Mouse (Mus musculus) forebrain, embryonic 14.5 days (tissue): Measurements from ENCODE around the gene Fkbp1b. TPM values are rescaled to one million over a fixed set of nuclear protein-coding genes. Genes with fewer than 3 reads are reported as not detected.
"Not testable (repeated sequence)": the region's sequence is repeated elsewhere in the genome, so short reads cannot be mapped to it uniquely, and the experiment has no call there.

Experiments used
- ATAC-seq: fragments of 200-750 bp; cut with Nextera tagmentation; 2 replicates; pipeline ENCODE4 v1.8.0; 2017; ENCODE audit warnings: mild to moderate bottlenecking, moderate library complexity
- DNase-seq: peaks from one replicate; pipeline ENCODE4 v3.0.0-alpha.2; 2015; ENCODE audit warnings: low spot score
- H3K27ac ChIP-seq: fragments of 300-500 bp; sonication (generic); 2 replicates; pipeline ENCODE4 v1.5.1; 2014; ENCODE audit warnings: low read depth, mild to moderate bottlenecking, control low read depth, low read length, moderate library complexity
- H3K27me3 ChIP-seq: fragments of 300-500 bp; sonication (generic); replicated peaks from 2 replicates; pipeline ENCODE4 v1.6.1; 2014; ENCODE audit warnings: low read length, control low read depth, mixed read lengths; ENCODE audit not compliant: control insufficient read depth, insufficient read depth
- H3K36me3 ChIP-seq: fragments of 300-500 bp; sonication (generic); 2 replicates; pipeline ENCODE4 v1.6.1; 2014; ENCODE audit warnings: low read length, control low read depth; ENCODE audit not compliant: control insufficient read depth, insufficient read depth
- H3K4me1 ChIP-seq: fragments of 300-500 bp; sonication (generic); 2 replicates; pipeline ENCODE4 v1.6.1; 2014; ENCODE audit warnings: antibody characterized with exemption, low read length, control low read depth; ENCODE audit not compliant: control insufficient read depth, insufficient read depth
- H3K4me2 ChIP-seq: fragments of 300-500 bp; sonication (generic); 2 replicates; pipeline ENCODE4 v1.6.1; 2014; ENCODE audit warnings: mild to moderate bottlenecking, control low read depth, low read length
- H3K4me3 ChIP-seq: fragments of 300-500 bp; sonication (generic); 2 replicates; pipeline ENCODE4 v1.5.1; 2014; ENCODE audit warnings: low read depth, low read length, control low read depth
- H3K9ac ChIP-seq: fragments of 300-500 bp; sonication (generic); 2 replicates; pipeline ENCODE4 v1.6.1; 2014; ENCODE audit warnings: mild to moderate bottlenecking, low read length, control low read depth, moderate library complexity
- H3K9me3 ChIP-seq: fragments of 300-500 bp; sonication (generic); replicated peaks from 2 replicates; pipeline ENCODE4 v1.6.1; 2016; ENCODE audit warnings: low read length, control low read depth, mixed read lengths; ENCODE audit not compliant: control insufficient read depth
- WGBS: fragments of 180-500 bp; shearing (Covaris S2); extraction: QIAGEN DNeasy Blood & Tissue Kit; methylation state at CpG from one replicate; pipeline ENCODE4 v1.1.7; 2014; 5-methylcytosine and 5-hydroxymethylcytosine counted together
- polyA plus RNA-seq: library from polyadenylated mRNA; unstranded; fragments of >200 nt; fragmentation: Nextera tagmentation; extraction: Ambion mirVana; gene quantifications from 2 replicates; pipeline ENCODE4 v1.2.1, GENCODE M21; 2014

Fkbp1b gene
- polyA plus RNA-seq, 1 experiment from 2014 or later, result 26.8 TPM

DNA sequence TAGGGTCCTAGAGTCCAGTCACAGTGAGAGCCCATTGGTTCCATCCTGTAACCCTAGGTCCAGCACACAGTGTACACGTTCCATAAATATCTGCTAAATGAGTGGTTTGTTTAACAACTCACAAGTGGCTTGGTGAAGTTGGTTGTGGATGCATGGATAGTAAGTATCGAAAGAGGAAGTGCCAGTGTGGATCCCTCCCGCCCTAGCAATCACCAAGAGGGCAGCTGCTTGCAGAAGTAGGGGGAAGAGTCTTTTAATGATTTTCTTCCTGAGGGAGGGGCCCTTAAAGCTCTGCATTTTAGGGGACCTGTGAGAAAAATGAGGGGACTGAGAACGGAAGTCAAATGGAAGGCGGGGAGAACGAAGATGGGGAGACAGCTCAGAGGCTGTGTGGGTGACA is 1.4 kb downstream of the Fkbp1b start:
- Histone ChIP-seq H3K4me1 (peaks cover 7% of the 10 kb centered on the region; the same call in 1 of the 2 replicates), H3K4me3 (no peak overlapping the region), H3K27ac (no peak overlapping the region), H3K9me3 (no peaks in the 10 kb centered on the region), H3K36me3 (no peaks in the 10 kb centered on the region), H3K4me2 (no peak overlapping the region; the same call in 1 of the 2 replicates), H3K27me3 (peaks cover 6% of the 10 kb centered on the region; the same call in 1 of the 2 replicates), H3K9ac (no peak overlapping the region)
- ATAC-seq (no peak), DNase-seq (no peak)
- 55% methylated on average over 6 of the region's 6 CpGs for WGBS

DNA sequence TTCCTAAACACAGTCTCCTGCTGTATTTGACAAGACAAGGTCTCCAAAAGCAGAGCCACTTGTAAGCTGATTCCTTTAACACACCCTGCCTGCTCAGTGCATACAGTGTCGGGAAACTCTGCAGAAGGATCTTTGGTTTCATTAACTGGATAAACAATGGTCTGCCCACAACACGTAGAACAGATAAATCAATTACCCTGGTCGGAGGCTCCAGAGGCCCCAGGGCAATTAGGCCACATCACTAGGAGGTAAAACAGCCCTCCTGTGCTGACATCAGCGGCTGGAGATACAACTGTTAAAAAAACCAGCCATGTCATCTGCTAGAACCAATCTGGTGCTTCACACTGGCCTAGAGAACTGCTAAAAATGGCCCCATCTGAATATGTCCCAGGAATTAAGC is 4.4 kb downstream of the Fkbp1b start:
- no peak for DNase-seq
- Histone ChIP-seq H3K4me3 (no peak overlapping the region), H3K9ac (no peak overlapping the region), H3K27me3 (peaks cover 6% of the 10 kb centered on the region; the same call in 1 of the 2 replicates), H3K27ac (no peak overlapping the region), H3K4me2 (no peak overlapping the region), H3K36me3 (0 out of 2 replicates have a peak, but pooled peaks cover 4% of the 10 kb centered on the region), H3K9me3 (no peaks in the 10 kb centered on the region), H3K4me1 (no peaks in the 10 kb centered on the region)
- WGBS, result 58% methylated on average over 4 of the region's 4 CpGs
- ATAC-seq, result no peak

DNA sequence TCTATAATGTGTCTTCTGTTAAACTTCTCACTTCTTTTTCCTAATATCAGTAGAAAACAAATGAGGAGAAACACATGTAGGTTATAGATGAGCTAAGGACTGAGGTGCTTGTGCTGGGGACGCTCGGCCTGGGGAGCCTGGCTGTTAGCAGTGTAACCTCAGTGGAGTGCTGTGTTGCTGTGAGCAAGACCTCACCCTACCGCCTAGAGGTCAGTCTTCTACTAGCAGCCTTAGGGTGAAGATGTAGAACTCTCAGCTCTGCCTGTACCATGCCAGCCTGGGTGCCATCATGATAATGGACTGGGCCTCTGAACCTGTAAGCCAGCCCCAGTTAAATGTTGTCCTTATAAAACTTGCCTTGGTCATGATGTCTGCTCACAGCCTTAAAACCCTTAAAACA is 14.1 kb downstream of the Fkbp1b start:
- H3K4me2 ChIP-seq, result no peak overlapping the region
- peaks cover 58% of the 10 kb centered on the region for H3K36me3 ChIP-seq
- no peak for DNase-seq
- no peak for ATAC-seq
- H3K27ac ChIP-seq, result no peak overlapping the region
- 69% methylated on average over 3 of the region's 3 CpGs for WGBS
- H3K4me1 ChIP-seq, result no peaks in the 10 kb centered on the region
- H3K9ac ChIP-seq, result no peak overlapping the region
- H3K9me3 ChIP-seq, result no peaks in the 10 kb centered on the region
- no peaks in the 10 kb centered on the region for H3K27me3 ChIP-seq
- no peak overlapping the region for H3K4me3 ChIP-seq

DNA sequence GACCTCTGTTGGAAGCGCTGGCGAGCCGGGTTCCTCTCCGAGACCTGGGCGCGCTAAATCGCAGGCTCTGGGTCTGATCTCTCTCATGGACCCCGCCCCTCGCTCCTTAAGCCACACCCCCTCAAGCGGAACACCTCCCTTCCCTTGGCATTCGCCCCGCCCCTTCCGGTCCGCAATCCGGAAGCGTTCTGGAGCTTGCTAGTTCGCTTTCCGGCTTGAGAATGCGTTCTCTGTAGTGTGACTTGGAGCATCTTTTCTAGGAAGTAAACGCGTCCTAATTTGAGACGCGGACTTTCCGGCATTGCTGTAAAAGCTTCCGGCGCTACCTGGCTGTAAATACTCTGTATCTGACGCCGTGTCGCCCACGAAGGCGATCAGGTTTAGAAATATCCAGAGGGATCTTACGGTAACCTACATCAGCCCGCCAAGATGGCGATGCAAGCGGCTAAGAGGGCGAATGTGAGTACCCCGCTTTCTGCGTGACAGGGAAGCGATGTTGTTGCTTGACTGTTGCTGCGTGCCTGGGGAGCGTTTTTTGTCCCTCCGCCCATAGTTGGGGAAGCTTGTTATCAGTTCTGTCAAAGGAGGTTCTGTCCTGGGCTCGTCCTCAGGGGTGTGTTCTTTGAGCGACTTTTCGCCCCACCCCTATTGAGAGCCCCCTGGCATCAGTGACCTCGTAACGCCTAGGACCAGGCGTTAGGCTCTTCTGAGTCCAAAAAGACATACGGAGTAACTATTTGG is 23.9 kb downstream of the Fkbp1b start, which contains the start of gene Sf3b6:
Gene Sf3b6, plus strand, starts transcription at position 184 of the 741 bp plus-strand sequence.
- DNase-seq, result peak; percentile 99
- ATAC-seq, result peak; percentile 99
- peak within 1 kb of the TSS; percentile 83 for H3K4me2 ChIP-seq
- peak within 1 kb of the TSS; percentile 69 for H3K9ac ChIP-seq
- no peaks in the 10 kb centered on the region for H3K9me3 ChIP-seq
- peak within 1 kb of the TSS; percentile 74; the same call in 1 of the 2 replicates for H3K27ac ChIP-seq
- H3K27me3 ChIP-seq, result no peaks in the 10 kb centered on the region
- peak within 1 kb of the TSS; percentile 81 for H3K4me3 ChIP-seq
- peaks cover 20% of the 10 kb centered on the region for H3K36me3 ChIP-seq
- H3K4me1 ChIP-seq, result peaks cover 7% of the 10 kb centered on the region
- WGBS, result under 1% methylated on average over 49 of the region's 49 CpGs

DNA sequence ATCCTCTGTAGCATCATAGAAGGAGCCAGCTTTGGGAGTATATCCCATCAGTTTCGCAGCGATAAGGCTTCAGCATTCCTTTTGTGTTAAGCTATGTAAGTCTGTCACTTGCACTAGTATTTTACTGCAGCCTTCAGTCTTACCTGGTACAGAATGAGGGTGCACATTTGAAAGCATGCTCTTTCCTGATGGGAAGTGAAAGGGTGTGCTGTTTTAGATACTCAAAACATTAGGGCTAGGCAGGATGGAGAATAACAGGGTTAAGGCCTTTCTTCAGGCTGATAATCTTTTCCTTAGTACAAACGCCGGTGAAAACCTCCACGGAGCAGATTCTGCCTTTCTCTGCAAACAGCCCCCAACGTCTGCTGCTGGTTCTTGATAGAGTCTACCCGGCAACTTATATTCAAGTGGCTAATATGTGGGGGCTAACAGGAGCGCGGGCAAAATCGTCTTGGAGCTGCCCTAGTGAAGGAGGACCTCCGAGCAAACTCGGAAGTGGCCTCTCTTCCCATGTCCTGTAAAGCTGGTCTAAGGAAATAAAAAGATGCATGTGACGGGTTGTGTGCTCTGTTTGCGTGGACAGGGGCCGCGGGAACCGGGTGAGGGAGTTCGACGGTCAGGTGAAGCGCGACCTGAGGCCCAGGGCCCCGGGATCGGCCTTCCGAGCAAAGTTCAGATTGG is 24.6 kb downstream of the Fkbp1b start:
- Histone ChIP-seq H3K27ac (peak overlapping the region; percentile 74; the same call in 1 of the 2 replicates), H3K4me3 (peak overlapping the region; percentile 81), H3K9ac (peak overlapping the region; percentile 69), H3K9me3 (no peaks in the 10 kb centered on the region), H3K27me3 (no peaks in the 10 kb centered on the region), H3K36me3 (peaks cover 13% of the 10 kb centered on the region), H3K4me2 (peak overlapping the region; percentile 59), H3K4me1 (peaks cover 7% of the 10 kb centered on the region)
- DNase-seq, result no peak
- ATAC-seq, result peak; percentile 3; the same call in 1 of the 2 replicates
- 9% methylated on average over 24 of the region's 24 CpGs for WGBS

DNA sequence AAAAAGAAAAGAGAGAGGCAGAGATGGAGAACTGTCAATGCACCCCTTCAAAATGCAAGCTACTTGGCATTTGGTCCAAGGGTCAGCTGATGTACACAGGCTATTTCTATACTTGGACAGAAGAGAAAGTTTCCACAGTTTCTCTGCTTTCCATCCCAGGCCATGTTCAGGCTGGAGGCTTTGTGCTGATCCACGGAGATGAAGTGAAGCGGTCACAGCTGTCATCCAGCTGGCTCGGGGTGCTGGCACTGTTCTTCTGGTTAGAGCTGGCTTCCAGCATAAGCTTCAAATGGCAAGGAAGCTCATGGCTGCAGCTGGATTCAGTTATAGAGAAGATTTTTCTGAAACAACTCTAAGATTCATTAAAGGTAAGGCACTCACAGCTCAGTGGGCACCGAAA is 27.8 kb downstream of the Fkbp1b start:
- DNase-seq (no peak), ATAC-seq (no peak)
- WGBS, result 85% methylated on average over 4 of the region's 4 CpGs
- H3K36me3 ChIP-seq, result no peaks in the 10 kb centered on the region
- H3K9ac ChIP-seq, result no peak overlapping the region
- no peaks in the 10 kb centered on the region for H3K27me3 ChIP-seq
- no peaks in the 10 kb centered on the region for H3K9me3 ChIP-seq
- no peak overlapping the region for H3K4me3 ChIP-seq
- no peak overlapping the region for H3K4me2 ChIP-seq
- H3K4me1 ChIP-seq, result peaks cover 6% of the 10 kb centered on the region
- no peak overlapping the region for H3K27ac ChIP-seq

DNA sequence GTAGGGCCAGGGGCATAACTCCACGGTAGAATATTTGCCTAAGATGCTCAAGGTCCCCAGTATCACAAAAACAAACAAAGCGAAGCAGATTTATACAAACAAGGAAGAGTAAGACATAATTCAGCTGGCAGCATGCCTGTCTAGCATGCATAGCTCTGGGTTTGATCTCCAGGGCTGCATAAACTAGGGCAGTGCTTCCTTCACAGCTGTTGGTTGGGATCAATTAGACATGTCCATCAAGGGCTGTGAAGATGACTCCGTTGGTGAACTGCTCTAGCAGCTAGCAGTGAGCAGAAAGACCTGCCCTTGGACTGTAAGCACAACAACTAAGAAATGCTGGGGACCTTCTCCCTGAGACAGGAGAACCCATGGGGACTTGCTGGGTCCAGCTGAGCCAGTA is 29.7 kb downstream of the Fkbp1b start:
- no peak for ATAC-seq
- no peak overlapping the region for H3K4me2 ChIP-seq
- 82% methylated on average over 3 of the region's 3 CpGs for WGBS

DNA sequence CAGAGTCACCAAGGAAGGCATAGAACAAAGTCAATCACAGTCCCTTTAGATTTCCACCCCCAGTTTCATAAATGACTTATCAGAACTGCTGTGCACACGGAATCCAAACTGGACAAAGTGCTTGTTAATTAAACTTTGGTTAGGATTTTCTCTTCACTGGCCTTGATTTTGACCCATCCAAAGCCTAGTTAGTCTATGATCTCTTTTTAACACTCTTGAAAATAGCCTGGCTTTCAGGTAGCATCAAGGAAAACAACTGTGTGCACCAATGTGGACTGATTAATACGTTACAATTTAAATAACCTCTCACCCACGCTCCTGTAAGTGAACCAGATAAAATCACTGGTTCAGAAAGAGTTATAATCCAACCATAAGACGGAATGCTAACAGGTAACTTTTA is 30.4 kb downstream of the Fkbp1b start:
- Histone ChIP-seq H3K27ac (no peak overlapping the region), H3K4me1 (no peaks in the 10 kb centered on the region), H3K4me2 (no peak overlapping the region), H3K27me3 (no peaks in the 10 kb centered on the region), H3K4me3 (no peak overlapping the region), H3K9me3 (no peaks in the 10 kb centered on the region), H3K36me3 (no peaks in the 10 kb centered on the region), H3K9ac (no peak overlapping the region)
- no peak for DNase-seq
- 74% methylated on average over 4 of the region's 4 CpGs for WGBS
- no peak for ATAC-seq

More for the DNA sequence above, 29.7 kb downstream of the Fkbp1b start:
- Histone ChIP-seq H3K4me3 (no peak overlapping the region), H3K36me3 (no peaks in the 10 kb centered on the region), H3K4me1 (peaks cover 2% of the 10 kb centered on the region), H3K9ac (no peak overlapping the region), H3K9me3 (no peaks in the 10 kb centered on the region), H3K27ac (no peak overlapping the region), H3K27me3 (no peaks in the 10 kb centered on the region)
- DNase-seq, result no peak

DNA sequence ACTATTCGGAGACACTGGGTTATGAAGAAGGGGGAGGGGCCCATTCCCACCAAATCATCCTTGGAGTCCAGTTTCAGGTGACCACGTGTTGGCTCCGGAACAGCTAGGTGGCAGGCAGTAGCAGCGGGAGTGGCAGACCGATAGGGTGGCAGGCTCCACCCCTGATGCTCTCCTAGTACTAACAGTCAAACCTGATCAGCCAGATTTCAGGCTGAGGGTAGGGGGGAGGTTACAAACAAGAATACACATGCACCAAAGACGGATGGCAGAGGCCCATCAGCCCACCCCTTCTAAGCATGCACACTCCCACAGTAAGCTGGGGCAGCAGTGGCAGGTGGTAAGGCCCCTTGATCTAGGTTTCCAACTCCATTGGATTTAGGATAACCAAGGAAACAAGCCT is 43.9 kb downstream of the Fkbp1b start:
- H3K27ac ChIP-seq, H3K9me3 ChIP-seq, H3K27me3 ChIP-seq, ATAC-seq, H3K9ac ChIP-seq, H3K36me3 ChIP-seq, H3K4me3 ChIP-seq, H3K4me1 ChIP-seq, DNase-seq, H3K4me2 ChIP-seq: not testable (repeated sequence)
- 79% methylated on average over 6 of the region's 6 CpGs for WGBS
